ENCODE assay signal across 9 mouse cellular contexts in genomic region chr6:35255017-35255416, GRCm38 (mm10). TPM values are rescaled to one million over a fixed set of nuclear protein-coding genes. Genes with fewer than 3 reads are reported as not detected.
DNase-seq lines count a peak whose midpoint lies in the region; ATAC-seq lines count a peak whose summit lies in the region.
"Had no signal": no experiment of that assay in that cellular context is flagged by ENCODE, and none has a peak within 500 bp of the region (broad histone marks: within the 10 kb centered on the region; RNA-seq: fewer than 3 reads in every experiment).

No protein-coding gene starts in this region.

- H3K27ac ChIP-seq in lung, embryonic 16.5 days (ENCODE audit: low read length), result no peak overlapping the region
- no peak overlapping the region for H3K27ac ChIP-seq in forebrain, embryonic 13.5 days
- H3K27ac ChIP-seq in limb, embryonic 12.5 days, result 0 out of 2 replicates have a peak overlapping the region, but pooled peaks have one; percentile 12
- H3K27ac ChIP-seq in neural tube, embryonic 14.5 days (ENCODE audit: low read depth, low read length), result no peak overlapping the region
- H3K27ac ChIP-seq: kidney, postnatal 0 days had no signal

- no peak for ATAC-seq in lung, embryonic 16.5 days (ENCODE audit: low read depth)
- no peak for ATAC-seq in forebrain, embryonic 13.5 days
- ATAC-seq in limb, embryonic 12.5 days (ENCODE audit: insufficient number of reproducible peaks, insufficient read depth, low FRiP score, low TSS enrichment, low read depth), result no peak
- ATAC-seq in neural tube, embryonic 14.5 days (ENCODE audit: low read depth), result no peak

- DNase-seq in lung, postnatal 25 days (ENCODE audit: low spot score), result no peak
- DNase-seq in adipocyte (ENCODE audit: low spot score), result no peak
- DNase-seq in cerebellum, postnatal 4 days (ENCODE audit: low spot score in 2 of 2), result no peak
- DNase-seq in cerebellum, postnatal 36 days, result no peak

- no peaks in the 10 kb centered on the region for H3K27me3 ChIP-seq in lung, embryonic 16.5 days (ENCODE audit: control insufficient read depth, insufficient read depth, low read depth, low read length)
- H3K27me3 ChIP-seq in forebrain, embryonic 13.5 days, result no peaks in the 10 kb centered on the region
- H3K27me3 ChIP-seq in limb, embryonic 12.5 days, result no peaks in the 10 kb centered on the region
- no peaks in the 10 kb centered on the region for H3K27me3 ChIP-seq in neural tube, embryonic 14.5 days (ENCODE audit: control insufficient read depth, insufficient read depth, low read length)

- no peaks in the 10 kb centered on the region for H3K36me3 ChIP-seq in lung, embryonic 16.5 days (ENCODE audit: control insufficient read depth, insufficient read depth, low read length)
- no peaks in the 10 kb centered on the region for H3K36me3 ChIP-seq in forebrain, embryonic 13.5 days (ENCODE audit: poor library complexity, severe bottlenecking)
- no peaks in the 10 kb centered on the region for H3K36me3 ChIP-seq in limb, embryonic 12.5 days
- no peaks in the 10 kb centered on the region for H3K36me3 ChIP-seq in neural tube, embryonic 14.5 days (ENCODE audit: control insufficient read depth, insufficient read depth, low read length)

- H3K9ac ChIP-seq in lung, embryonic 16.5 days (ENCODE audit: low read length), result peak overlapping the region; percentile 54; the same call in 1 of the 2 replicates
- no peak overlapping the region for H3K9ac ChIP-seq in forebrain, embryonic 13.5 days
- H3K9ac ChIP-seq in limb, embryonic 12.5 days (replicated peaks), result peak overlapping the region; percentile 48; the same call in 1 of the 2 replicates
- 0 out of 2 replicates have a peak overlapping the region, but pooled peaks have one; percentile 11 for H3K9ac ChIP-seq in neural tube, embryonic 14.5 days (replicated peaks; ENCODE audit: low read depth, low read length)

- 66% methylated on average over 12 of the region's 12 CpGs for WGBS in lung, embryonic 16.5 days
- WGBS in forebrain, embryonic 13.5 days, result 81% methylated on average over 12 of the region's 12 CpGs
- WGBS in limb, embryonic 12.5 days, result 75% methylated on average over 12 of the region's 12 CpGs
- WGBS in neural tube, embryonic 14.5 days, result 85% methylated on average over 12 of the region's 12 CpGs

- peak overlapping the region; percentile 70; the same call in 1 of the 2 replicates for H3K4me2 ChIP-seq in lung, embryonic 16.5 days (ENCODE audit: low read depth, low read length)
- H3K4me2 ChIP-seq in forebrain, embryonic 13.5 days, result peak overlapping the region; percentile 74
- H3K4me2 ChIP-seq in limb, embryonic 12.5 days, result peak overlapping the region; percentile 77
- H3K4me2 ChIP-seq in neural tube, embryonic 14.5 days (ENCODE audit: low read depth, low read length), result peak overlapping the region; percentile 53; the same call in 1 of the 2 replicates

- no peaks in the 10 kb centered on the region for H3K9me3 ChIP-seq in lung, embryonic 16.5 days (ENCODE audit: control insufficient read depth, low read length)
- no peaks in the 10 kb centered on the region for H3K9me3 ChIP-seq in forebrain, embryonic 13.5 days (replicated peaks)
- no peaks in the 10 kb centered on the region for H3K9me3 ChIP-seq in limb, embryonic 12.5 days
- H3K9me3 ChIP-seq in neural tube, embryonic 14.5 days (ENCODE audit: control insufficient read depth, low read length), result no peaks in the 10 kb centered on the region

- H3K4me1 ChIP-seq in lung, embryonic 16.5 days (replicated peaks; ENCODE audit: control insufficient read depth, insufficient read depth, low read length), result peaks cover 35% of the 10 kb centered on the region
- peaks cover 36% of the 10 kb centered on the region for H3K4me1 ChIP-seq in forebrain, embryonic 13.5 days
- H3K4me1 ChIP-seq in limb, embryonic 12.5 days (replicated peaks), result peaks cover 31% of the 10 kb centered on the region
- peaks cover 23% of the 10 kb centered on the region; the same call in 1 of the 2 replicates for H3K4me1 ChIP-seq in neural tube, embryonic 14.5 days (ENCODE audit: control insufficient read depth, insufficient read depth, low read length)

- H3K4me3 ChIP-seq in lung, embryonic 16.5 days (ENCODE audit: low read length), result no peak overlapping the region
- no peak overlapping the region for H3K4me3 ChIP-seq in forebrain, embryonic 13.5 days
- peak overlapping the region; percentile 76; the same call in 1 of the 2 replicates for H3K4me3 ChIP-seq in limb, embryonic 12.5 days (replicated peaks)
- no peak overlapping the region for H3K4me3 ChIP-seq in neural tube, embryonic 14.5 days (ENCODE audit: low read depth, low read length)

RNA-seq across cellular contexts. Expression of gene Slc13a4, which starts 52.9 kb away (rescaled TPM):
- polyA plus RNA-seq in lung, embryonic 16.5 days (2015; fragmentation: Nextera tagmentation; extraction: Ambion mirVana), result 0.11 and 0.35 TPM in 2 replicates
- 0.50 and 0.94 TPM in 2 replicates for polyA plus RNA-seq in forebrain, embryonic 13.5 days (2015; fragmentation: Nextera tagmentation; extraction: Ambion mirVana)
- 0.14 and 0.21 TPM in 2 replicates for polyA plus RNA-seq in limb, embryonic 12.5 days (2016; fragmentation: Nextera tagmentation; extraction: Ambion mirVana)
- 0.15 and 3.1 TPM in 2 replicates for polyA plus RNA-seq in neural tube, embryonic 14.5 days (2014; fragmentation: Nextera tagmentation; extraction: Ambion mirVana)
